Mouse (Mus musculus): ENCODE measurements around the gene Zfp473. TPM values are rescaled to one million over a fixed set of nuclear protein-coding genes. Genes with fewer than 3 reads are reported as not detected.

Gene Zfp473
- polyA plus RNA-seq, 1 experiment from 2014 or later: 0.61 TPM

GRCm38 (mm10) chr7:44770046-44770578 lies 19.3 kb upstream of the Zfp473 start:
- no peaks in the 10 kb centered on the region for H3K4me1 ChIP-seq (ENCODE audit: control insufficient read depth in 2 of 2, insufficient read depth in 2 of 2, low read length in 2 of 2)
- H3K4me2 ChIP-seq (ENCODE audit: low read length): no peak overlapping the region
- peaks cover 94% of the 10 kb centered on the region for H3K36me3 ChIP-seq (ENCODE audit: control insufficient read depth, insufficient read depth, low read length)
- WGBS: 8% methylated on average over 6 of the region's 6 CpGs
- ATAC-seq (ENCODE audit: insufficient number of reproducible peaks, insufficient read depth, low FRiP score, low read depth): no peak
- no peak overlapping the region for H3K9ac ChIP-seq (ENCODE audit: low read length)
- no peak overlapping the region for H3K4me3 ChIP-seq (ENCODE audit: control insufficient read depth in 1 of 2, insufficient read depth in 1 of 2, low read depth in 1 of 2, low read length in 2 of 2)
- H3K27ac ChIP-seq (replicated peaks in 1 of 2; ENCODE audit: control insufficient read depth in 1 of 2, insufficient read depth in 1 of 2, low read depth in 2 of 2, low read length in 2 of 2): no peak overlapping the region
- H3K9me3 ChIP-seq (ENCODE audit: control insufficient read depth, low read length): no peaks in the 10 kb centered on the region
- H3K27me3 ChIP-seq (ENCODE audit: control insufficient read depth, insufficient read depth, low read length): no peaks in the 10 kb centered on the region

- H3K36me3 ChIP-seq (ENCODE audit: control insufficient read depth, insufficient read depth, low read length): peaks cover 94% of the 10 kb centered on the region
Measured at GRCm38 (mm10) chr7:44768129-44768528, 17.3 kb upstream of the Zfp473 start.

GRCm38 (mm10) chr7:44760366-44760765 lies 9.5 kb upstream of the Zfp473 start:
- no peaks in the 10 kb centered on the region for H3K4me1 ChIP-seq (ENCODE audit: control insufficient read depth in 2 of 2, insufficient read depth in 2 of 2, low read length in 2 of 2)
- H3K36me3 ChIP-seq (ENCODE audit: control insufficient read depth, insufficient read depth, low read length): peaks cover 89% of the 10 kb centered on the region
- no peaks in the 10 kb centered on the region for H3K9me3 ChIP-seq (ENCODE audit: control insufficient read depth, low read length)
- H3K9ac ChIP-seq (ENCODE audit: low read length): no peak overlapping the region
- H3K27me3 ChIP-seq (ENCODE audit: control insufficient read depth, insufficient read depth, low read length): no peaks in the 10 kb centered on the region
- H3K4me3 ChIP-seq (ENCODE audit: control insufficient read depth in 1 of 2, insufficient read depth in 1 of 2, low read depth in 1 of 2, low read length in 2 of 2): no peak overlapping the region
- H3K27ac ChIP-seq (replicated peaks in 1 of 2; ENCODE audit: control insufficient read depth in 1 of 2, insufficient read depth in 1 of 2, low read depth in 2 of 2, low read length in 2 of 2): no peak overlapping the region
- H3K4me2 ChIP-seq (ENCODE audit: low read length): no peak overlapping the region
- no peak for ATAC-seq (ENCODE audit: insufficient number of reproducible peaks, insufficient read depth, low FRiP score, low read depth)

More at GRCm38 (mm10) chr7:44768129-44768528, 17.3 kb upstream of the Zfp473 start:
- Histone ChIP-seq H3K4me2 (ENCODE audit: low read length) (no peak overlapping the region), H3K4me1 (ENCODE audit: control insufficient read depth in 2 of 2, insufficient read depth in 2 of 2, low read length in 2 of 2) (no peaks in the 10 kb centered on the region), H3K4me3 (ENCODE audit: control insufficient read depth in 1 of 2, insufficient read depth in 1 of 2, low read depth in 1 of 2, low read length in 2 of 2) (no peak overlapping the region), H3K9ac (ENCODE audit: low read length) (no peak overlapping the region), H3K27me3 (ENCODE audit: control insufficient read depth, insufficient read depth, low read length) (no peaks in the 10 kb centered on the region), H3K27ac (replicated peaks in 1 of 2; ENCODE audit: control insufficient read depth in 1 of 2, insufficient read depth in 1 of 2, low read depth in 2 of 2, low read length in 2 of 2) (no peak overlapping the region), H3K9me3 (ENCODE audit: control insufficient read depth, low read length) (no peaks in the 10 kb centered on the region)
- no peak for ATAC-seq (ENCODE audit: insufficient number of reproducible peaks, insufficient read depth, low FRiP score, low read depth)
- 82% methylated on average over 5 of the region's 5 CpGs for WGBS

GRCm38 (mm10) chr7:44757164-44757563 lies 6.3 kb upstream of the Zfp473 start:
- Histone ChIP-seq H3K4me1 (ENCODE audit: control insufficient read depth in 2 of 2, insufficient read depth in 2 of 2, low read length in 2 of 2) (no peaks in the 10 kb centered on the region), H3K27ac (replicated peaks in 1 of 2; ENCODE audit: control insufficient read depth in 1 of 2, insufficient read depth in 1 of 2, low read depth in 2 of 2, low read length in 2 of 2) (no peak overlapping the region)
- 76% methylated on average over 2 of the region's 2 CpGs for WGBS

GRCm38 (mm10) chr7:44748101-44749044 lies 2.5 kb downstream of the Zfp473 start, which contains the start of gene Vrk3:
Gene Vrk3, plus strand, starts transcription at chr7:44748413.
- Histone ChIP-seq H3K4me2 (ENCODE audit: low read length) (peak within 1 kb of the TSS; percentile 90), H3K9me3 (ENCODE audit: control insufficient read depth, low read length) (no peaks in the 10 kb centered on the region), H3K4me3 (ENCODE audit: control insufficient read depth in 1 of 2, insufficient read depth in 1 of 2, low read depth in 1 of 2, low read length in 2 of 2) (peak within 1 kb of the TSS; percentile 74 to 77), H3K27me3 (ENCODE audit: control insufficient read depth, insufficient read depth, low read length) (no peaks in the 10 kb centered on the region), H3K4me1 (ENCODE audit: control insufficient read depth in 2 of 2, insufficient read depth in 2 of 2, low read length in 2 of 2) (peaks cover 4 to 17% of the 10 kb centered on the region in 2 experiments), H3K27ac (replicated peaks in 1 of 2; ENCODE audit: control insufficient read depth in 1 of 2, insufficient read depth in 1 of 2, low read depth in 2 of 2, low read length in 2 of 2) (peak within 1 kb of the TSS; percentile 85 to 90), H3K9ac (ENCODE audit: low read length) (peak within 1 kb of the TSS; percentile 81), H3K36me3 (ENCODE audit: control insufficient read depth, insufficient read depth, low read length) (peaks cover 19% of the 10 kb centered on the region)
- peak; percentile 97 for ATAC-seq (ENCODE audit: insufficient number of reproducible peaks, insufficient read depth, low FRiP score, low read depth)
- WGBS: 1% methylated on average over 44 of the region's 44 CpGs

More at GRCm38 (mm10) chr7:44757164-44757563, 6.3 kb upstream of the Zfp473 start:
- Histone ChIP-seq H3K36me3 (ENCODE audit: control insufficient read depth, insufficient read depth, low read length) (peaks cover 96% of the 10 kb centered on the region), H3K27me3 (ENCODE audit: control insufficient read depth, insufficient read depth, low read length) (no peaks in the 10 kb centered on the region), H3K4me3 (ENCODE audit: control insufficient read depth in 1 of 2, insufficient read depth in 1 of 2, low read depth in 1 of 2, low read length in 2 of 2) (no peak overlapping the region), H3K9ac (ENCODE audit: low read length) (no peak overlapping the region), H3K4me2 (ENCODE audit: low read length) (no peak overlapping the region), H3K9me3 (ENCODE audit: control insufficient read depth, low read length) (no peaks in the 10 kb centered on the region)
- no peak for ATAC-seq (ENCODE audit: insufficient number of reproducible peaks, insufficient read depth, low FRiP score, low read depth)

DNA sequence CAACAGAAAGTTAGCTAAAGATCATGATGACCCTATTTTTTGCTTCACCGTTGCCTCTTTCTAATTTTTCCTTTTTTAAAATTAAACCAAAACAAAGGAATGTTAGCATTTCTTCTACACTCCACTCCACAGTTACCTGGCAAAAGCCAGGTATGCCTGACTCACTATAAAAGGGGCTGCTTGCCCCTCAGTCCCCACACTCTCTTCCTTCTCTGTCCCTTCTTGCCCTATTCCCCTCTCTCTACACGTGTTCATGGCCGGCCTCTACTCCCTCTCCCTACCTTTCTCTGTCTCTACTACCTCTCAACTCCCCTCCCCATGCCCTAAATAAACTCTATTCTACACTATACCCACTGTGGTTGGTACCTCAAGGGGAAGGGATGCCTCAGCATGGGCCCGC lies 3.7 kb downstream of the Zfp473 start:
- Histone ChIP-seq H3K9ac (ENCODE audit: low read length) (no peak overlapping the region), H3K27ac (replicated peaks in 1 of 2; ENCODE audit: control insufficient read depth in 1 of 2, insufficient read depth in 1 of 2, low read depth in 2 of 2, low read length in 2 of 2) (no peak overlapping the region), H3K4me2 (ENCODE audit: low read length) (peak overlapping the region; percentile 90; the same call in 1 of the 2 replicates), H3K27me3 (ENCODE audit: control insufficient read depth, insufficient read depth, low read length) (no peaks in the 10 kb centered on the region), H3K9me3 (ENCODE audit: control insufficient read depth, low read length) (no peaks in the 10 kb centered on the region), H3K4me3 (ENCODE audit: control insufficient read depth in 1 of 2, insufficient read depth in 1 of 2, low read depth in 1 of 2, low read length in 2 of 2) (no peak overlapping the region), H3K4me1 (ENCODE audit: control insufficient read depth in 2 of 2, insufficient read depth in 2 of 2, low read length in 2 of 2) (peaks cover 4 to 17% of the 10 kb centered on the region in 2 experiments), H3K36me3 (ENCODE audit: control insufficient read depth, insufficient read depth, low read length) (peaks cover 6% of the 10 kb centered on the region)
- no peak for ATAC-seq (ENCODE audit: insufficient number of reproducible peaks, insufficient read depth, low FRiP score, low read depth)
- 67% methylated on average over 4 of the region's 4 CpGs for WGBS

DNA sequence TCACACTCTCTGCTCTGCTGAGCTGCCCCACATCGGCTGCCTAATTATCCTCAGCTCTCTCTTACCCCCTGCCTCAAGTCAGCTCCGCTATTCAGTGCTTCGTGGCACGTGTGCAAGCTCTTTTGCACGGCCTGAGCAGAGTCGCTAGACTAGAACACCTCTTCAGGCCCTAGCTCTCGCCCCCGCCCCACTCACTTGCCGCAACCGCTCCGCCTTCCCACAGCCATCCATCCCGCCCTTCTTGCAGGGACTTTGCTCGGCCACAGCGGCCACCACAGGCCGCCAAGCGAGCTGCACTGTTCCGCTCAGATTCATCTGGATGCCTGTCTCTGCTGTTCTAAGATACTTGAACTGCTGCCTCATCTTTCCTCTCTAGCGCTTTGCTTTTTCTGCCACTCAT lies 5.8 kb downstream of the Zfp473 start:
- Histone ChIP-seq H3K4me3 (ENCODE audit: control insufficient read depth in 1 of 2, insufficient read depth in 1 of 2, low read depth in 1 of 2, low read length in 2 of 2) (peak overlapping the region; percentile 38 to 45), H3K4me1 (ENCODE audit: control insufficient read depth in 2 of 2, insufficient read depth in 2 of 2, low read length in 2 of 2) (peaks cover 4 to 17% of the 10 kb centered on the region in 2 experiments), H3K27ac (replicated peaks in 1 of 2; ENCODE audit: control insufficient read depth in 1 of 2, insufficient read depth in 1 of 2, low read depth in 2 of 2, low read length in 2 of 2) (no peak overlapping the region), H3K9ac (ENCODE audit: low read length) (peak overlapping the region; percentile 54), H3K36me3 (ENCODE audit: control insufficient read depth, insufficient read depth, low read length) (no peaks in the 10 kb centered on the region), H3K9me3 (ENCODE audit: control insufficient read depth, low read length) (no peaks in the 10 kb centered on the region), H3K4me2 (ENCODE audit: low read length) (peak overlapping the region; percentile 74), H3K27me3 (ENCODE audit: control insufficient read depth, insufficient read depth, low read length) (no peaks in the 10 kb centered on the region)
- 1% methylated on average over 18 of the region's 18 CpGs for WGBS
- 0 out of 2 replicates have a peak, but pooled peaks have one; percentile 52 for ATAC-seq (ENCODE audit: insufficient number of reproducible peaks, insufficient read depth, low FRiP score, low read depth)

All from heart, embryonic 14.5 days (tissue).